Mouse (Mus musculus): ENCODE measurements around the gene Tcn2. TPM values are rescaled to one million over a fixed set of nuclear protein-coding genes. Genes with fewer than 3 reads are reported as not detected.
"Not testable (repeated sequence)": the region's sequence is repeated elsewhere in the genome, so short reads cannot be mapped to it uniquely, and the experiment has no call there.

Tcn2 gene
- polyA plus RNA-seq, 1 experiment from 2014 or later, result 74.2 TPM

GRCm38 (mm10) chr11:3963155-3963554 is 31.2 kb upstream of the Tcn2 start:
- ATAC-seq (ENCODE audit: insufficient number of reproducible peaks, low FRiP score), result no peak
- Histone ChIP-seq H3K9ac (peak overlapping the region; percentile 49; the same call in 1 of the 2 replicates), H3K9me3 (replicated peaks) (no peaks in the 10 kb centered on the region), H3K27me3 (replicated peaks) (peaks cover 6% of the 10 kb centered on the region; the same call in 1 of the 2 replicates), H3K36me3 (peaks cover 5% of the 10 kb centered on the region), H3K27ac (ENCODE audit: poor library complexity, severe bottlenecking) (no peak overlapping the region), H3K4me2 (peak overlapping the region; percentile 82), H3K4me3 (peak overlapping the region; percentile 97), H3K4me1 (replicated peaks) (peaks cover 7% of the 10 kb centered on the region)
- WGBS, result 86% methylated on average over 10 of the region's 10 CpGs

GRCm38 (mm10) chr11:3961761-3962160 is 29.8 kb upstream of the Tcn2 start:
- ATAC-seq (ENCODE audit: insufficient number of reproducible peaks, low FRiP score), result no peak
- H3K4me3 ChIP-seq, result no peak overlapping the region
- 55% methylated on average over 3 of the region's 3 CpGs for WGBS

GRCm38 (mm10) chr11:3960901-3961300 is 28.9 kb upstream of the Tcn2 start:
- H3K27ac ChIP-seq (ENCODE audit: poor library complexity, severe bottlenecking), result no peak overlapping the region
- no peaks in the 10 kb centered on the region for H3K9me3 ChIP-seq (replicated peaks)
- no peak overlapping the region for H3K4me2 ChIP-seq
- no peak overlapping the region for H3K4me3 ChIP-seq
- peaks cover 7% of the 10 kb centered on the region for H3K4me1 ChIP-seq (replicated peaks)
- WGBS, result 21% methylated on average over 2 of the region's 2 CpGs
- H3K36me3 ChIP-seq, result no peaks in the 10 kb centered on the region
- H3K27me3 ChIP-seq (replicated peaks), result peaks cover 6% of the 10 kb centered on the region; the same call in 1 of the 2 replicates
- no peak for ATAC-seq (ENCODE audit: insufficient number of reproducible peaks, low FRiP score)
- H3K9ac ChIP-seq, result no peak overlapping the region

More at GRCm38 (mm10) chr11:3961761-3962160, 29.8 kb upstream of the Tcn2 start:
- H3K9ac ChIP-seq, result no peak overlapping the region
- no peaks in the 10 kb centered on the region for H3K9me3 ChIP-seq (replicated peaks)
- no peak overlapping the region for H3K4me2 ChIP-seq
- H3K36me3 ChIP-seq, result no peaks in the 10 kb centered on the region; the same call in 1 of the 2 replicates
- H3K4me1 ChIP-seq (replicated peaks), result peaks cover 7% of the 10 kb centered on the region
- peaks cover 6% of the 10 kb centered on the region; the same call in 1 of the 2 replicates for H3K27me3 ChIP-seq (replicated peaks)
- H3K27ac ChIP-seq (ENCODE audit: poor library complexity, severe bottlenecking), result no peak overlapping the region

GRCm38 (mm10) chr11:3955371-3955770 is 23.4 kb upstream of the Tcn2 start:
- not testable (repeated sequence) for H3K4me1 ChIP-seq (replicated peaks); ATAC-seq (ENCODE audit: insufficient number of reproducible peaks, low FRiP score); H3K27ac ChIP-seq (ENCODE audit: poor library complexity, severe bottlenecking); H3K27me3 ChIP-seq (replicated peaks); H3K4me3 ChIP-seq; H3K36me3 ChIP-seq; H3K9ac ChIP-seq; H3K9me3 ChIP-seq (replicated peaks); H3K4me2 ChIP-seq
- 73% methylated on average over 4 of the region's 4 CpGs for WGBS

GRCm38 (mm10) chr11:3954876-3955275 is 22.9 kb upstream of the Tcn2 start:
- 79% methylated on average over 5 of the region's 5 CpGs for WGBS

GRCm38 (mm10) chr11:3946386-3946785 is 14.4 kb upstream of the Tcn2 start:
- H3K9me3 ChIP-seq (replicated peaks), result no peaks in the 10 kb centered on the region
- no peaks in the 10 kb centered on the region for H3K36me3 ChIP-seq
- ATAC-seq (ENCODE audit: insufficient number of reproducible peaks, low FRiP score), result no peak
- H3K9ac ChIP-seq, result no peak overlapping the region
- H3K27me3 ChIP-seq (replicated peaks), result peaks cover 3% of the 10 kb centered on the region
- H3K27ac ChIP-seq (ENCODE audit: poor library complexity, severe bottlenecking), result no peak overlapping the region
- 24% methylated on average over 1 of the region's 1 CpGs for WGBS
- no peak overlapping the region for H3K4me2 ChIP-seq
- no peaks in the 10 kb centered on the region for H3K4me1 ChIP-seq (replicated peaks)
- no peak overlapping the region for H3K4me3 ChIP-seq

More at GRCm38 (mm10) chr11:3954876-3955275, 22.9 kb upstream of the Tcn2 start:
- H3K9me3 ChIP-seq (replicated peaks); ATAC-seq (ENCODE audit: insufficient number of reproducible peaks, low FRiP score); H3K9ac ChIP-seq; H3K4me2 ChIP-seq; H3K27me3 ChIP-seq (replicated peaks); H3K36me3 ChIP-seq; H3K4me3 ChIP-seq; H3K27ac ChIP-seq (ENCODE audit: poor library complexity, severe bottlenecking); H3K4me1 ChIP-seq (replicated peaks): not testable (repeated sequence)

GRCm38 (mm10) chr11:3941371-3941770 is 9.4 kb upstream of the Tcn2 start:
- Histone ChIP-seq H3K27me3 (replicated peaks) (peaks cover 3% of the 10 kb centered on the region), H3K4me1 (replicated peaks) (no peaks in the 10 kb centered on the region), H3K9me3 (replicated peaks) (no peaks in the 10 kb centered on the region), H3K4me2 (no peak overlapping the region), H3K36me3 (no peaks in the 10 kb centered on the region), H3K27ac (ENCODE audit: poor library complexity, severe bottlenecking) (no peak overlapping the region), H3K4me3 (no peak overlapping the region), H3K9ac (no peak overlapping the region)
- 77% methylated on average over 7 of the region's 7 CpGs for WGBS
- ATAC-seq (ENCODE audit: insufficient number of reproducible peaks, low FRiP score), result no peak

GRCm38 (mm10) chr11:3937321-3937874 is 5.4 kb upstream of the Tcn2 start:
- H3K27ac ChIP-seq (ENCODE audit: poor library complexity, severe bottlenecking), result no peak overlapping the region
- H3K9me3 ChIP-seq (replicated peaks), result no peaks in the 10 kb centered on the region
- H3K9ac ChIP-seq, result no peak overlapping the region
- ATAC-seq (ENCODE audit: insufficient number of reproducible peaks, low FRiP score), result no peak
- 75% methylated on average over 13 of the region's 13 CpGs for WGBS
- H3K4me1 ChIP-seq (replicated peaks), result peaks cover 3% of the 10 kb centered on the region
- H3K4me2 ChIP-seq, result no peak overlapping the region
- no peak overlapping the region for H3K4me3 ChIP-seq
- H3K36me3 ChIP-seq, result no peaks in the 10 kb centered on the region
- no peaks in the 10 kb centered on the region for H3K27me3 ChIP-seq (replicated peaks)

GRCm38 (mm10) chr11:3936318-3936717 is 4.4 kb upstream of the Tcn2 start:
- Histone ChIP-seq H3K4me3 (no peak overlapping the region), H3K36me3 (no peaks in the 10 kb centered on the region), H3K27me3 (replicated peaks) (no peaks in the 10 kb centered on the region), H3K27ac (ENCODE audit: poor library complexity, severe bottlenecking) (no peak overlapping the region), H3K4me1 (replicated peaks) (peaks cover 3% of the 10 kb centered on the region), H3K9me3 (replicated peaks) (no peaks in the 10 kb centered on the region), H3K4me2 (no peak overlapping the region), H3K9ac (no peak overlapping the region)
- ATAC-seq (ENCODE audit: insufficient number of reproducible peaks, low FRiP score), result no peak
- 85% methylated on average over 3 of the region's 3 CpGs for WGBS

- Histone ChIP-seq H3K4me2 (no peak overlapping the region), H3K27me3 (replicated peaks) (no peaks in the 10 kb centered on the region), H3K9ac (no peak overlapping the region), H3K27ac (ENCODE audit: poor library complexity, severe bottlenecking) (no peak overlapping the region), H3K4me3 (no peak overlapping the region), H3K9me3 (replicated peaks) (no peaks in the 10 kb centered on the region), H3K36me3 (no peaks in the 10 kb centered on the region), H3K4me1 (replicated peaks) (peaks cover 15% of the 10 kb centered on the region)
- no peak for ATAC-seq (ENCODE audit: insufficient number of reproducible peaks, low FRiP score)
- WGBS, result 56% methylated on average over 4 of the region's 4 CpGs
These were observed 3.2 kb upstream of the Tcn2 start for GRCm38 (mm10) chr11:3935135-3935534.

GRCm38 (mm10) chr11:3933756-3934285 is 1.9 kb upstream of the Tcn2 start:
- WGBS, result 87% methylated on average over 9 of the region's 9 CpGs
- Histone ChIP-seq H3K4me1 (replicated peaks) (peaks cover 19% of the 10 kb centered on the region), H3K9me3 (replicated peaks) (no peaks in the 10 kb centered on the region), H3K27me3 (replicated peaks) (no peaks in the 10 kb centered on the region), H3K27ac (ENCODE audit: poor library complexity, severe bottlenecking) (no peak overlapping the region), H3K9ac (no peak overlapping the region), H3K36me3 (peaks cover 5% of the 10 kb centered on the region; the same call in 1 of the 2 replicates), H3K4me2 (no peak overlapping the region), H3K4me3 (no peak overlapping the region)
- no peak for ATAC-seq (ENCODE audit: insufficient number of reproducible peaks, low FRiP score)

GRCm38 (mm10) chr11:3930931-3931330 is 1.0 kb downstream of the Tcn2 start:
- no peak overlapping the region for H3K27ac ChIP-seq (ENCODE audit: poor library complexity, severe bottlenecking)
- peak overlapping the region; percentile 80 for H3K9ac ChIP-seq
- WGBS, result 41% methylated on average over 6 of the region's 6 CpGs
- H3K27me3 ChIP-seq (replicated peaks), result no peaks in the 10 kb centered on the region
- no peaks in the 10 kb centered on the region for H3K9me3 ChIP-seq (replicated peaks)
- peak overlapping the region; percentile 83 for H3K4me2 ChIP-seq
- H3K4me3 ChIP-seq, result peak overlapping the region; percentile 70
- peaks cover 25% of the 10 kb centered on the region for H3K36me3 ChIP-seq
- ATAC-seq (ENCODE audit: insufficient number of reproducible peaks, low FRiP score), result no peak
- peaks cover 19% of the 10 kb centered on the region for H3K4me1 ChIP-seq (replicated peaks)

Measured in heart, embryonic 12.5 days (tissue).